Mouse (Mus musculus) thymus, postnatal 4 days (tissue): ENCODE results near the gene Gucy2g.
"Not testable (repeated sequence)": the region's sequence is repeated elsewhere in the genome, so short reads cannot be mapped to it uniquely, and the experiment has no call there.

Source experiments
- DNase-seq: peaks from one replicate; pipeline ENCODE4 v3.0.0; 2021

Gene Gucy2g

GRCm38 (mm10) chr19:55198303-55198702, 42.7 kb downstream of the Gucy2g start:
- DNase-seq = peak; percentile 71

DNA sequence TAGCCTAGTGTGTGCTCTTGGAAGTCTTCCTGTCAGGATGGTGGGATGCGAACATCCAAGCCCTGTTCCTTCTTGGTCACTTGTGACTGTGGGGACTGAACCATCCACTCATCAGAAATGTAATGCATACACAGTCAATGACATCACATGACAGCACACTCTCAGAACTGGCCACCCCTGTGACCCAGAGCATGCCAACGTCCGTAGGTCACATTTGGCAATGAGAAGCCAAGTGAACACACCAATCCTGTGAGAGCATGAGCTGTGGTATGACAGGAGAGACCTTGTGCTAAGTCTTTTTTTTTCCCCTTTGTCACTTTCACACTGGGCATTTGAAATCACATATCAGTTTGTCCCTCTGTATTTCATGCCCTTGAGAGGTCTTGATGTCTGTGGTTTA, 45.5 kb downstream of the Gucy2g start:
- DNase-seq = no peak

DNA sequence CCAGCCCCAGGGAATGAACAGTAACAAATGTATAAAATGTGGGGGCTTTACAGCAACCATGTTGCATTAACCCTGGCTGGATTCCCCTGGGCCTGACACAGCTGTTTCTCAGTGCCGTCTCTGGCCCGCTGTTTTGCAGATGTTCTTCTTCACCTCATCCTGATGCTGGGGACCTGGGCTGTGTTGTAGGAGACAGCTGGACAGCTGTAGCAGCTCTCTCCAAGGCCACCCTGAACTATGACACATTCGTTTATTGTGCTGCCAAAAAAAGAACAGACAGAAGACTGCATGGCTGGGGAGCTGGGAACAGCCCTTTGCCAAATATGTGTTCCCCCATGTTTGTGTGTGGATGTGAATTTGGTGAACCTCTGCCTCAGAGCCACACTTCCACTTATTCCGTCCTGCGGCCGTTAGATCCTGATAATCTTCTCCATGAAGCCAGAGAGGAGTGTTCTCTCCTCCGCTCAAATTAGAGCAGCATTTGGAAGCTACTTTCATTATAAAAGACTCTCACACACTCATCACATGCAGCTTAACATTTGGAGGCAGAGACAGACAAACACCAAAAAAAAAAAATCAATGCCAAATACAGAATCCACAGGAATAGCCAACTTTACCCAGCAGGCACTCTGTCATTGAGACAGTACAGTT, 46.4 kb downstream of the Gucy2g start:
- DNase-seq = no peak

GRCm38 (mm10) chr19:55193717-55194394, 47.2 kb downstream of the Gucy2g start:
- DNase-seq = no peak

DNA sequence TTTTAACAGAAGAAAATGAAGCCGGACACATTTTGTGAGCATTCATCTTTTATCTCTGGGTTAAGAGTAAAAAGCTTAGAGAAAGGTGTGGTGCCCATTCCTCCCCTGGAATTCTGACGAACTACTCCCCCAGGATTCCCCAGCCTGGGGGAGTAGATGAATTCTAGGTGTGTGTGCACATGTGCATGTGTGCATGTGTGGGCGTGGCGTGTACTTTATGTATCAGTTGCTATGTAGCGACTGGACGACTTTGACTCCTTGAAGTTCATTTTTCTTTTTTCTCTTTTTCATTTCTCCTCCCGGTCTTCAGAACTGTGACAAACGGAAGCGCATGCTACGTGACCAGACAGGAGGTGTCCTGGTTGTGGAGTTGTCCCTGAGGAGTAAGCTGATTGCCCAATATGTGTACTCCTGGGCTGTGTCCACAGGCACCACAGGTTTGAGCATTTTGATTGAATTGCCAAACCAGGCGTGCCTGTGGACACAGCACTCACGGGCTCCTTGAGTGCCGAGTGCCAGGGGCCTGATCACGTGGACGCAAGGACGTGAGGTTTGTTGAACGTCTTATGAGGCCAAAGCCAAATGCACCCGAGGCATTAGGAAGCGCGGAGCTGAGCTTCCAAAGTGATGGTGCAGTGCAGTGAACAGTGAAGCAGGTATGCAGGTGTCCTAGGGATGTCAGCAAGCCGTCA, 48.6 kb downstream of the Gucy2g start:
- DNase-seq = no peak

DNA sequence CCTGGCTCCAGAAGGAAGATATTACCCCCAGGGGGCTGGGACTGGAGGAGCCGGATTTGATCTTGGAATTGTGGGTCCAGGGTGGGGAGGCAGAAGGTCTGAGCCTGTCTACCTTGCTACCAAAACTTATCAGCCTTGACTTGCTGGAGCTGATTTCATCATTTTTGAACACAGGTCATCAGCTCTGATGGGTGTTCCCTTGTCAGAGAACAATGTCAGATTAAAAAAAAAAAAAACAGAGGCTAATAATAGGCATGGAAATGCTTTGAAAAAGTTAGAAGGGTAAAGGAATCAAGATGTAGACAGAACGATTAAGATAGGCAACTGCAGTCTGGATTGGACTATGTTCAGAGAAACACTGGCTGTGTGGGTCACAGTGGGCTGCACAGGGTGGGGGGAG, 49.4 kb downstream of the Gucy2g start:
- no peak for DNase-seq

- no peak for DNase-seq
Observed at GRCm38 (mm10) chr19:55190065-55190464, 51.0 kb downstream of the Gucy2g start.

GRCm38 (mm10) chr19:55185651-55186050, 55.4 kb downstream of the Gucy2g start:
- no peak for DNase-seq

- no peak for DNase-seq
Observed at GRCm38 (mm10) chr19:55185074-55185473, 56.0 kb downstream of the Gucy2g start.

GRCm38 (mm10) chr19:55184442-55184841, 56.6 kb downstream of the Gucy2g start:
- DNase-seq = no peak

GRCm38 (mm10) chr19:55180433-55180832, 60.6 kb downstream of the Gucy2g start, which contains the start of gene Tectb:
Gene Tectb (plus strand): TSS chr19:55180733.
- DNase-seq = no peak

DNA sequence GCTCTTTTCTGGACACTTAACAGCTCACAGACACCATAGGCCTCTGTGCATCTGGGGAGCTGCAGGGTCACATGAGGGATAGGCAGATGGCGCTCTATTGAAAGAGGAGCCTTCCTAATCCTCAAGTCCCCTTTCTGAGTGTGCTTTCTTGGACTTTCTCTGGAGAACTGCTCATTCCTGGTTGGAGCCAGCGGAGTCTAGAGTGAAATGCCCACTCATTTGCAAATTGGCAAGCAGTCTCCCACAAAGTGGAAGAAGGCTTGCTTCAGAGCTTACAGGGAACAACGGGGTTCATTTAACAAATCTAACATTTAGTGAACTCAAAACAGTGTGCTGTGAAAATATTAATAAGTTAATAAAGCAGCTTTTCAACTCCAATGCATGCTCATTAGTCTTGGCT, 63.9 kb downstream of the Gucy2g start:
- DNase-seq = no peak

DNA sequence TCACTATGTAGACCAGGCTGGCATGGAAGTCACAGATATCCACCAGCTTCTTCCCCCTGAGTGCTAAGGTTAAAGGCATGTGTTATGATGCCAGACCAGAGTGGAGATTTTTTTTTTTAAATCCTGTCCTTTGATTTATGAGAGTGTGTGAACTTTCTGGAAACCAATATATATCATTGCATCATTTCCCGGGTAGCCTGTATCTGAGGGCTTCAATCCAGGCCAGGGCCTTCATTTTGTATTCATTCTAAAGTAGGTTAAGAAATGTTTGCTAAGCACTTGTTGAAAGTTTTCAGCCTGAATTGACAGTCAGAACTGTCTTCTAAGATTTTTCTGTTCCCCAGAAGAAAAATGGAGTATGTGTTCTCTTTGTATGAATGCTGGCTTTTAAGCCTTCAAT, 69.5 kb downstream of the Gucy2g start:
- DNase-seq = no peak

- no peak for DNase-seq
Observed at GRCm38 (mm10) chr19:55170399-55170798, 70.6 kb downstream of the Gucy2g start.

DNA sequence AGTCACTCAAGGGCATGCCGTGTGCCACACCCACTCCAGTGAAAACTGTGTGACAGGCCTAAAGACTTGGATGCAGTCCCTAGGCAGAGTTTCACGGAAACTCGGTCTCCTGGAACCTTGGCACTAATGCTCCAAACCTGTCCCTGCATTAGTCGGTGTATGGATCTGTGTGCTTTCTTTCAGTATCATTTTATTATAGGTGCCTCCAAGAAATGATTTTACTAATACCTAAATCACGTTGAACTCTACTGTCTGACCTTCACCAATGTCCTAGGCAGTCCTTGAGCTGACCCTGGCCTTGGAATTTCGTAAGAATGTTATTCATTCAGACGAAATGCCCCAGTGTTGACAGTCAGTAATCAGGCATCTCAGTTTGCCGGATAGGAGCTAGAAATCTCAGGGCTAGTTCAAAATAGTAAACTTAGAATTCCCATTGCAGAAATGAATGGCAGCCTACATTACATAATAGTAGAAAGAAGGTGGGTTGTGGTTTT, 71.8 kb downstream of the Gucy2g start:
- DNase-seq = not testable (repeated sequence)

- no peak for DNase-seq
Observed at GRCm38 (mm10) chr19:55168360-55168759, 72.7 kb downstream of the Gucy2g start.

GRCm38 (mm10) chr19:55167741-55168140, 73.3 kb downstream of the Gucy2g start:
- no peak for DNase-seq

DNA sequence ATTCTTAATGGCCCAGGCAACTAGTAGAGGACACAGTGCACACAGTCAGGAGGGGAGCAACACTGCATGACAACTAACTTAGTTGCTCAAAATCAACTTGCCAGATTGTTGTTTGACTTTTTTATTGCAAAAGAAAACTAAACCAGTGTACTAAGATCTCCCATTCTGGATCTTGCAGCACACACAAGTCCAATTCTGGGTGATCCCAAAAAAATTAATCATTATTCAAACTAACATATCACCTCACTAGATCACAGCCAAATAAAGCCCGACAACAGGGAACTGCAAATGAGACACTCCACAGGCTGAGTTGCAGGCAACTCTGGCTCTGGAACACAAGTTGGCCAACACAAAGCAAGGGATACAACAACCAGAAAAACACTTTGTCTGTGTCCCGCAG, 74.3 kb downstream of the Gucy2g start:
- DNase-seq = no peak

DNA sequence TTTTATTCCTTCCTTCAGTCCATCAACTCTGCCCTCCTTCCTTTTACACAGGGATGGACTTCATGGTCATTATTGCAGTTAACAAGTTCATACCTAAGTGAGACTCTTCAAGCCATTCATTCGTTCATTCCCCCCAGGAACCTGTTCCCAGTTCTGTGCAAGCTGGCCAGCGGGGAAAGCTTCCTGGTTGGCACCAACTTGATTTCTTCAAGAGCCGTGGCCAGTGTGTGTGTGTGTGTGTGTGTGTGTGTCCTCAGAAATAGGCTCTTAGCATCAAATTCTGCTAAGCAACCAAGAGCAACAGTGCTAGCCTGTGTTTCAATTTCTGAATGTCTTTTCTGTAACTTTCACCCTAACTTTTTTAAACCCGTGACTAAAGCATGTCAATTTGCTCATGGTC, 75.1 kb downstream of the Gucy2g start:
- no peak for DNase-seq

DNA sequence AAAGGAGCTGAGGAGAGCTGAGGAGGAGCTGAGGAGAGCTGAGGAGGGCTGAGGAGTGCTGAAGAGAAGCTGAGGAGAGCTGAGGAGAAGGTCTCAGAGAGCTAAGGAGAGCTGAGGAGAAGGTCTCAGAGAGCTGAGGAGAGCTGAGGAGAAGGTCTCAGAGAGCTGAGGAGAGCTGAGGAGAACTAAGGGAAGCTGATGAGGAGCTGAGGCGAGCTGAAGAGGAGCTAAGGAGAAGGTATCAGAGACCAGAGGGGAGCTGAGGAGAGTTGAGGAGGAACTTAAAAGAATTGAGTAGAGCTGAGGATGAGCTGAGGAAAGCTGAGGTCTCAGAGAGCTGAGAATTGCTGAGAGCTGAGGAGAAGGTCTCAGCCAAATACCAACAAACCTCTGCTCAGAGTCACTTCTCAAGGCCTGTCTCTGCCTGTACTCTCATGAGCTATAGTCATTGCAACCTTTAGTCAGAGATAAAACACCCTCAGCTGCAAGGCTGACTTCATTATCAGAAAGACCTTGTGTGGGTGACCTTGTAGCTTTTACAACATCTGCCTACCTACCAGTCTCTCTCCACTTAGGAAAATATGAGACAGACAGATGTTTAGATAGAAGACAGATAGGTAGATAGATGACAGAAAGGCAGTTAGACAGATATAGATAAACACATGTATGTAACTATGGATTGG, 75.7 kb downstream of the Gucy2g start:
- no peak for DNase-seq

GRCm38 (mm10) chr19:55164162-55164561, 76.9 kb downstream of the Gucy2g start:
- no peak for DNase-seq

- no peak for DNase-seq
Observed at GRCm38 (mm10) chr19:55162271-55162670, 78.8 kb downstream of the Gucy2g start.

GRCm38 (mm10) chr19:55159826-55160225, 81.2 kb downstream of the Gucy2g start:
- DNase-seq = no peak
